Mouse (Mus musculus): Measurements from ENCODE around the gene Npc1l1. TPM values are rescaled to one million over a fixed set of nuclear protein-coding genes. Genes with fewer than 3 reads are reported as not detected.
"Not testable (repeated sequence)": the region's sequence is repeated elsewhere in the genome, so short reads cannot be mapped to it uniquely, and the experiment has no call there.

Gene Npc1l1
- polyA plus RNA-seq (2012; rRNA removed): 0.21 and 0.23 TPM in 2 replicates

DNA sequence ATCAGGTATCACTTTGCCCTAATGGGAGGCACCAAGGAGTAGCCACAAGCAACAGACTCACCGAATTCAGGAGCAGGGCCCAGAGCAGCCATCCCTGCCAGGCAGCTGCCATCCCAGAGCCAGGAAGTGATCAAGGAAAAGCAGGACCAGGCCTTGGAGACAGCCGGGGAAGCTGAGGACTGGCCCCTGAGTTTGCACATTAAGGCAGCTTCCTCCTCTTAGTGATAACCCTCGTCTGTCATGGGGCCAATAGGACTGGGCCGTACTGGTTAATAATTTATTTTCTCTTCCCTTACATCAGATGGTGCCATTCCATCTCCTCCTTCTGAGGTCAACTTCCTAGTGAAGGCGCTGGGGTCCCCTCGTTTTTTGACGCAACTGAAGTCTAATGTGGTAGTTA is at the start of gene Npc1l1:
Gene Npc1l1 (minus strand): TSS at position 132 of the 400 bp plus-strand sequence.
- TF ChIP-seq CTCF (IDR thresholded peaks at IDR 0.05; ENCODE audit: borderline replicate concordance, extremely low read depth, insufficient read depth, insufficient read length) (no peak), POLR2A (IDR thresholded peaks at IDR 0.05; ENCODE audit: borderline replicate concordance, extremely low read depth, insufficient read depth, insufficient read length, poor library complexity, severe bottlenecking) (no peak)

GRCm38 (mm10) chr11:6276466-6276865 is 46.5 kb upstream of the Npc1l1 start:
- DNase-seq (ENCODE audit: low read depth): no peak
- TF ChIP-seq CTCF (IDR thresholded peaks at IDR 0.05; ENCODE audit: borderline replicate concordance, extremely low read depth, insufficient read depth, insufficient read length) (no peak), POLR2A (IDR thresholded peaks at IDR 0.05; ENCODE audit: borderline replicate concordance, extremely low read depth, insufficient read depth, insufficient read length, poor library complexity, severe bottlenecking) (no peak)

More for the DNA sequence above, at the start of gene Npc1l1:
- no peak for DNase-seq (ENCODE audit: low read depth)

DNA sequence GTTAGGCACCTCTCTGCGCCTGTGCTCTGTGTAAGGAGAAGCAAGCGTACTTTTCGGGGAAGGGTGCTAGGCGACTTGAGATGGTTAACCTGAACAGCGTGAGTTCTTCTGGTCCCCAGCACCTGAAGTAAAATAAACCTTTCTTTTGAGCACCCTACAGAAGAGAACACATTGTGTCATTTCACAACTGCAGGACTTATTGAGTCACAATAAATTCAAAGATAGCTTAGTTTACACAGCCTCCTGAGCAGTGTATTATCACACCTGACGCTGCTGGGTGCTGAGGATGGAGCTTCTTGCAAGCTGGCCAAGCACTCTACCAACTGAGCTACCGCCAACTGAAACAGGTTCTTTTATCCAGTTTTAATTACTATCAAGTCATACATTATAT is 45.1 kb upstream of the Npc1l1 start:
- TF ChIP-seq CTCF (IDR thresholded peaks at IDR 0.05; ENCODE audit: borderline replicate concordance, extremely low read depth, insufficient read depth, insufficient read length): no peak
- no peak for TF ChIP-seq POLR2A (IDR thresholded peaks at IDR 0.05; ENCODE audit: borderline replicate concordance, extremely low read depth, insufficient read depth, insufficient read length, poor library complexity, severe bottlenecking)
- no peak for DNase-seq (ENCODE audit: low read depth)

- peak; percentile 99 for DNase-seq (ENCODE audit: low read depth)
- TF ChIP-seq POLR2A (IDR thresholded peaks at IDR 0.05; ENCODE audit: borderline replicate concordance, extremely low read depth, insufficient read depth, insufficient read length, poor library complexity, severe bottlenecking) (peak; percentile 76; the same call in 1 of the 2 replicates), CTCF (IDR thresholded peaks at IDR 0.05; ENCODE audit: borderline replicate concordance, extremely low read depth, insufficient read depth, insufficient read length) (peak; percentile 68)
Observed at GRCm38 (mm10) chr11:6274387-6275093, 44.6 kb upstream of the Npc1l1 start, which contains the start of gene Tmed4. TSS of gene Tmed4 (minus strand) at chr11:6274870.

DNA sequence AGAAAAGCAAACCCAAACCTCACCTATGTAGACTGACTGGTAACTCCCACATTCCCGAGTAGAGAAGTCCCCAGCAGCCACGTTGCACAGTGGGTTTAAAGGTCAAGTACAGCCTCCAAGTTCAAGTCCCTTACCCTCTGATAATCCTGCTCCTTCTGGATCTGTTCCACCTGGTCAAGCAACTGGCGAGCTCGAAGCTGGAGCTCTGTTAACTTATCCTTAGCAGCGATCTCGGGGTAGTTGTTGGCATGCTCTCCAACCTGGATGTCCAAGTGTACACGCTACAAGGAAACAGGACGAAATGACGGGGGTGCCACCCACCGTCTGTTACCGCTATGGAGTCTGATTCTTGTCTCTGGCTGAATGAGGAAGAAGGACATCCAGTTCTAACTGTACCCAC is 43.7 kb upstream of the Npc1l1 start:
- TF ChIP-seq CTCF (IDR thresholded peaks at IDR 0.05; ENCODE audit: borderline replicate concordance, extremely low read depth, insufficient read depth, insufficient read length): no peak
- TF ChIP-seq POLR2A (IDR thresholded peaks at IDR 0.05; ENCODE audit: borderline replicate concordance, extremely low read depth, insufficient read depth, insufficient read length, poor library complexity, severe bottlenecking): no peak
- no peak for DNase-seq (ENCODE audit: low read depth)

DNA sequence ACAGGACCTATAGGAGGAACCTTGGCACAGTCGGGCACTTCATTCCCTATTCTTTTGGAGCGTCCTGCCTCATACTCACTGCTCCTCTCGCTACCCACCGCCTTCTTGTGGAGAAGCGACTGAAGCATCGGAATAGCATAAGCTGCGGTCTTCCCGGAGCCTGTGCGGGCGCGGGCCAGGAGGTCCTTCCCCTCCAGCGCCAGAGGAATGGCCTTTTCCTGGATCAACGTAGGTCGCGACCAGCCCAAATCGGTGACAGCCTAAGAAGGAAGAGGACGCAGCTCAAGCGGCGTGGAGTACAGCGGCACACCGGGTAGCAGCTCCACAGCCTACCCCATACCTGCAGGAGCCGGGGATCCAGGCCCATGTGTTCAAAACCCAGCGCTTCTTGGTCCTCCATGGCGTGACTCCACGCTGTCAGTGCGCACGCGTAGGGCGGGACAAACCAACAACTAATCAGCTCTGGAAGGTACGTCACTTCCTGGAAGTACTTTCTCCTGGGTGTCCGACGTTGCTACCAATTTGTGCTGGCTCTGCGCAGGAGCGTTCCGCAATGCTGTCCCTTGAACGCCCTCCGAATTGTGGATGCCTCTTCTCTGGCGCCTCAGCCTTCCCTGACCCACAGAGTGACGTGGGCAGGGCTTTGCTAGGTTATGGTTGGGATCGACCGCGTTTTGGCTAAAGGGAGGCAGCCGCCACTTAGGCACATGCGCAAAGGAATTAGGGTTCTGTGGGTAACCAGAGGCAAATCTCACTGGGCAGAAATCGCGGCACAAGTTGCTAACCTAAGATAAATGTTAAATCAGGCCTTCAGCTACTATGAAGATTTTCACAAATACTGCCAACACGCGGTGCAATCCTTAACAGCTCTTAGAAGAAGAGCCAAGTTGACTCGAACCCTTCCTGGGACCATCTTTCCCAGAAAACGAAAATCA is 37.6 kb upstream of the Npc1l1 start, which contains the start of gene Ddx56:
Gene Ddx56 (minus strand): TSS at position 453 of the 935 bp plus-strand sequence.
- no peak for TF ChIP-seq CTCF (IDR thresholded peaks at IDR 0.05; ENCODE audit: borderline replicate concordance, extremely low read depth, insufficient read depth, insufficient read length)
- TF ChIP-seq POLR2A (IDR thresholded peaks at IDR 0.05; ENCODE audit: borderline replicate concordance, extremely low read depth, insufficient read depth, insufficient read length, poor library complexity, severe bottlenecking): peak; percentile 64; the same call in 1 of the 2 replicates
- DNase-seq (ENCODE audit: low read depth): peak; percentile 98

- DNase-seq (ENCODE audit: low read depth): no peak
- TF ChIP-seq POLR2A (IDR thresholded peaks at IDR 0.05; ENCODE audit: borderline replicate concordance, extremely low read depth, insufficient read depth, insufficient read length, poor library complexity, severe bottlenecking) (no peak), CTCF (IDR thresholded peaks at IDR 0.05; ENCODE audit: borderline replicate concordance, extremely low read depth, insufficient read depth, insufficient read length) (no peak)
Observed at GRCm38 (mm10) chr11:6266621-6267020, 36.7 kb upstream of the Npc1l1 start.

DNA sequence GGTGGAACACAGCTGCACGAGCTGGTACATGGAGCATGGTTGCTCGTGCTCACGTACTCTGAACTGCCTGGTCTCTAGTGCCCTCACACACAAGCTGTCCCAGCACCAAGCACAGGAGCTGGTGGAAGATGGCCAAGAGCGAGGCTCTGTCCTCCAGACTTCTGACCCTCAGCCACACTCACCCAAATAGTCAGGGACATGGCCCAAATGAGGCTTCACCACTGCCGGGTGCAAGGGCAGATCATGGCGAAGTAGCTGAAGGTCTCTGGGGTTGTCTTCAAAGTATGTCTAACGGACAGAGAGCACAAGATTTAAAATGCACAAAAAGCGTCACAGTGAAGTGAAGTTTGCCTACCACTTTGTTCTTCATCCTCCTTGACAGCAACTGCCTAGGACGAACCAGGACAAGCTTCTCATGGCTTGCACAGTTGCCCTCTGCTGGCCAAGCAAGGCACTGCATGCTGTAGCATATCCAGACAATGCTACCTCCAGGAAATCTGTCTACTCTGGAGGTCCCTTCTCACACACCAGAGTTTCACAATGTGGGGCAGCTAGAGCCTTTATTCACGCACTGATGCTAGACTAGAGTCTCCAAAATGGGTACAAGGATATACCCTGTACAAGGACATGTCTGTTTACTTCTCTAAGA is 31.6 kb upstream of the Npc1l1 start:
- DNase-seq (ENCODE audit: low read depth): peak; percentile 86
- TF ChIP-seq CTCF (IDR thresholded peaks at IDR 0.05; ENCODE audit: borderline replicate concordance, extremely low read depth, insufficient read depth, insufficient read length) (peak; percentile 97), POLR2A (IDR thresholded peaks at IDR 0.05; ENCODE audit: borderline replicate concordance, extremely low read depth, insufficient read depth, insufficient read length, poor library complexity, severe bottlenecking) (no peak)

DNA sequence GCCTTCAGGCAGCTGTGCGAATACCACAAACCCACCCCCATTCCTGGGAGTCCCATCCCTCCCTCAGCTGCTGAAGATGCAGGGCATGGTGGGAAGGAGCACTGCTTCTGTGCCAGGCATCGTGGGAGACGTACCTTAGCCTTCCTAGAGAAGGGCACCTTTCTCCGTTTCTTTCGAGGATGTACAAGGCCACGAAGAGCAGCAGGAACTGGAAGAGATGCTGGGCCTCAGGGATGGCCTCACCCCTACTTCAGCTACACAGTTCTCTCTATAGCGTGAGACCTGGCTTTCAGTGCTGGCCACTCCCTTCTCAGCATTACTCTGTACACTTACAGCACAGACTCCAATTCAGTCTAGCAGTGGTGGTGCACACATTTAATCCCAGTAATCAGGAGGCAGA is 29.5 kb upstream of the Npc1l1 start:
- DNase-seq (ENCODE audit: low read depth): no peak
- TF ChIP-seq CTCF (IDR thresholded peaks at IDR 0.05; ENCODE audit: borderline replicate concordance, extremely low read depth, insufficient read depth, insufficient read length): no peak

DNA sequence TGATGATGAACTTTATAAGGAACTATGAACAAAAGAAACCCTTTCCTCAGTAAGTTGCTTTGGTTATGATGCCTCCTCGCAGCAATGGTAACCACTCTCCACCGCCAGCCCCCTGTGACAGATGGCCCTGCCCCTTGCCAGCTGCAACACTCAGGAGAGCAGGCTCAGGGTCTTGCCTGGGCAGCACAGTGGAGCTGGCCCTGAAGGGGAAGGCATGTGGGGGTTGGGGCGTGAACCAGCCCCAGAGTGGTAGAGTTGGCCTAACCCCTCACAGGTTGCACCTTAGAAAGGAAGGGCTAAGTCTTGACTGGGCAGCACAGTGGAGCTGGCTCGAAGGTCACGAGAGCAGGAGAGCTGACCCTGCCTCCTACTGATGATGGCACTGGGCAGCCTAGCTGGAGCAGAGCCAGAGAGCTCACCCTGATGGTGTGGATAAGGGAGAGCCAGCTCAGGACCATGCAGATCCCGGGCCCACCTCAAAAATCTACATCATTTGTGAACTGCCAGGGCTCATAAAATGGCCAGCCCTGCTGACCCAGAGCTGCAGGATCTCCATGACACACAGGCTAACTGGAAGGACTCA is 26.6 kb upstream of the Npc1l1 start:
- TF ChIP-seq POLR2A (IDR thresholded peaks at IDR 0.05; ENCODE audit: borderline replicate concordance, extremely low read depth, insufficient read depth, insufficient read length, poor library complexity, severe bottlenecking) (no peak), CTCF (IDR thresholded peaks at IDR 0.05; ENCODE audit: borderline replicate concordance, extremely low read depth, insufficient read depth, insufficient read length) (no peak)

DNA sequence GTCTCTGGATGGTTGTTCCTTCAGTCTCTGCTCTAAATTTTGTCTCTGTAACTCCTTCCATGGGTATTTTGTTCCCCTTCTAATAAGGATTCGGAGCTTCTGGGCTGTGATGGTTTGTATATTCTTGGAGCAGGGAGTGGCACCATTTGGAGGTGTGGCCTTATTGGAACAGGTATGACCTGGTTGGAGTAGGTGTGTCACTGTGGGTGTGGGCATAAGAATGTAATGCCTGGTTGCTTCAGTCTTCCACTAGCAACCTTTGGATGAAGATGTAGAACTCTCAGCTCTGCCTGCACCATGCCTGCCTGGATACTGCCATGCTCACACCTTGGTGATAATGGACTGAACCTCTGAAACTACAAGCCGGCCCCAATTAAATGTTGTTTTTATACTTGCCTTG is 24.7 kb upstream of the Npc1l1 start:
- DNase-seq (ENCODE audit: low read depth): not testable (repeated sequence)

More for the DNA sequence above, 26.6 kb upstream of the Npc1l1 start:
- no peak for DNase-seq (ENCODE audit: low read depth)
